Mouse (Mus musculus) midbrain, embryonic 16.5 days (tissue): ENCODE data around the gene Nbl1. TPM values are rescaled to one million over a fixed set of nuclear protein-coding genes. Genes with fewer than 3 reads are reported as not detected.

ENCODE experiments used
- ATAC-seq: fragments of 200-750 bp; cut with Nextera tagmentation; 2 replicates; pipeline ENCODE4 v1.8.0; 2017; ENCODE audit warnings: moderate TSS enrichment
- H3K27ac ChIP-seq: fragments of 300-500 bp; sonication (generic); 2 replicates; pipeline ENCODE4 v1.5.1; 2014; ENCODE audit warnings: mild to moderate bottlenecking, low read length, mixed read lengths
- H3K27me3 ChIP-seq: fragments of 300-500 bp; sonication (generic); 2 replicates; pipeline ENCODE4 v1.6.1; 2014; ENCODE audit warnings: low read depth, low read length, mixed read lengths; ENCODE audit not compliant: control insufficient read depth, insufficient read depth
- H3K36me3 ChIP-seq: fragments of 300-500 bp; sonication (generic); 2 replicates; pipeline ENCODE4 v1.6.1; 2014; ENCODE audit warnings: mild to moderate bottlenecking, low read length, moderate library complexity, mixed read lengths; ENCODE audit not compliant: control insufficient read depth, insufficient read depth
- H3K4me1 ChIP-seq: fragments of 300-500 bp; sonication (generic); 2 replicates; pipeline ENCODE4 v1.6.1; 2014; ENCODE audit warnings: mild to moderate bottlenecking, low read length, mixed read lengths; ENCODE audit not compliant: control insufficient read depth, insufficient read depth
- H3K4me2 ChIP-seq: fragments of 300-500 bp; sonication (generic); 2 replicates; pipeline ENCODE4 v1.6.1; 2014; ENCODE audit warnings: mild to moderate bottlenecking, low read length, mixed read lengths
- H3K4me3 ChIP-seq: fragments of 300-500 bp; sonication (generic); 2 replicates; pipeline ENCODE4 v1.5.1; 2014; ENCODE audit warnings: low read depth, mild to moderate bottlenecking, low read length, moderate library complexity, mixed read lengths
- H3K9ac ChIP-seq: fragments of 300-500 bp; sonication (generic); 2 replicates; pipeline ENCODE4 v1.6.1; 2014; ENCODE audit warnings: low read depth, low read length, mixed read lengths
- H3K9me3 ChIP-seq: fragments of 300-500 bp; sonication (generic); replicated peaks from 2 replicates; pipeline ENCODE4 v1.6.1; 2014; ENCODE audit warnings: mild to moderate bottlenecking, low read length, mixed read lengths; ENCODE audit not compliant: control insufficient read depth, poor library complexity, severe bottlenecking
- WGBS: fragments of 180-500 bp; shearing (Covaris S2); extraction: QIAGEN DNeasy Blood & Tissue Kit; methylation state at CpG from one replicate; pipeline ENCODE4 v1.1.7; 2014; 5-methylcytosine and 5-hydroxymethylcytosine counted together
- polyA plus RNA-seq: library from polyadenylated mRNA; unstranded; fragments of >200 nt; fragmentation: Nextera tagmentation; extraction: Ambion mirVana; gene quantifications from 2 replicates; pipeline ENCODE4 v1.2.1, GENCODE M21; 2015

The Nbl1 gene
- polyA plus RNA-seq, 1 experiment from 2014 or later: 30.6 TPM

GRCm38 (mm10) chr4:139033263-139034009 lies 59.4 kb downstream of the Nbl1 start:
- Histone ChIP-seq H3K27me3 (no peaks in the 10 kb centered on the region), H3K9ac (no peak overlapping the region), H3K4me2 (no peak overlapping the region), H3K36me3 (no peaks in the 10 kb centered on the region), H3K9me3 (no peaks in the 10 kb centered on the region), H3K27ac (no peak overlapping the region), H3K4me1 (peaks cover 14% of the 10 kb centered on the region), H3K4me3 (no peak overlapping the region)
- 83% methylated on average over 11 of the region's 11 CpGs for WGBS
- ATAC-seq: no peak

- H3K4me3 ChIP-seq: no peak overlapping the region
- no peak for ATAC-seq
- WGBS: 75% methylated on average over 12 of the region's 12 CpGs
- H3K4me2 ChIP-seq: no peak overlapping the region
- no peaks in the 10 kb centered on the region for H3K36me3 ChIP-seq
- no peak overlapping the region for H3K9ac ChIP-seq
- H3K4me1 ChIP-seq: peaks cover 6% of the 10 kb centered on the region
- no peak overlapping the region for H3K27ac ChIP-seq
- no peaks in the 10 kb centered on the region for H3K27me3 ChIP-seq
- no peaks in the 10 kb centered on the region for H3K9me3 ChIP-seq
Measured at GRCm38 (mm10) chr4:139032521-139032920, 60.3 kb downstream of the Nbl1 start.

Other genes starting within 250 kb of the Nbl1 start
- 0.79 and 1.1 TPM in 2 replicates for gene Pla2g5, start 229.5 kb downstream of the Nbl1 start, polyA plus RNA-seq
- gene Gm13030, start 219.0 kb downstream of the Nbl1 start, polyA plus RNA-seq: not detected in 2 replicates
- gene Pla2g2e, start 215.1 kb downstream of the Nbl1 start, polyA plus RNA-seq: not detected in 2 replicates
- 2.3 and 2.4 TPM in 2 replicates for gene Otud3, start 179.0 kb downstream of the Nbl1 start, polyA plus RNA-seq
- gene Rnf186, start 125.9 kb downstream of the Nbl1 start, polyA plus RNA-seq: not detected in 2 replicates
- gene Tmco4, start 120.1 kb downstream of the Nbl1 start, polyA plus RNA-seq: 0.62 and 0.84 TPM in 2 replicates
- gene Htr6, start 17.4 kb downstream of the Nbl1 start, polyA plus RNA-seq: 0.30 and 0.51 TPM in 2 replicates
- gene Minos1, start 38.1 kb upstream of the Nbl1 start, polyA plus RNA-seq: 337 and 343 TPM in 2 replicates
- 316 and 331 TPM in 2 replicates for gene Capzb, start 99.9 kb upstream of the Nbl1 start, polyA plus RNA-seq
- gene Pqlc2, start 217.7 kb upstream of the Nbl1 start, polyA plus RNA-seq: 14.4 and 15.1 TPM in 2 replicates
- 58.7 and 66.6 TPM in 2 replicates for gene Akr7a5, start 217.8 kb upstream of the Nbl1 start, polyA plus RNA-seq